Mouse (Mus musculus) cerebellum, adult (tissue): ENCODE results near the gene Glipr2.

Experiments
- ATAC-seq: cut with Nextera tagmentation; 2 replicates; pipeline ENCODE4 v1.9.2; 2017; ENCODE audit warnings: mild to moderate bottlenecking, moderate library complexity, mixed read lengths; ENCODE audit not compliant: insufficient number of reproducible peaks, low FRiP score, low TSS enrichment

Glipr2 gene

GRCm38 (mm10) chr4:43970393-43971330 is 13.5 kb downstream of the Glipr2 start:
- ATAC-seq, result no peak

- no peak for ATAC-seq
Measured at GRCm38 (mm10) chr4:43971541-43972136, 14.4 kb downstream of the Glipr2 start.

DNA sequence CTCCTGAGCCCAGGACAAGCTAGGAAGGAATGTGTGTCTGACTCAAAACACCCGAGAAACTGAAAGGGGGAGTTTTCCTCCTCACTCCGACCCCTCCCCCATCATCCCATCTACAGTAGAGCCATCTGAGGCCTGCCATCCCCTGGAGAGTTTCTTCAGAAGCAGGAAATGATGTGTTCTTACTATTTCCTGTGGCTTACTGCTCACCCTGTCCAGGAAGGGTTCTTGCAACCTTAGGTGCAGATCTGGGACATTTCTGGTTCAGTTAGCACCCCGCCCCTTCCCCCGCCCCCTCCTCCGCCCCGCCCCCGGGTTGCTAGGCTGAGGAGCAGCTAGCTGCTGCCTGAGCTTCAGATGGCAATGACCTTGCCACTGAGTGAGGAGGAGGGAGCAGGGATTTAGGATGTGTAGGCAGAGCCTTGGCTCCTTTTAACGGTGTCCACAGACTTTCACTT is 15.0 kb downstream of the Glipr2 start:
- ATAC-seq, result no peak

DNA sequence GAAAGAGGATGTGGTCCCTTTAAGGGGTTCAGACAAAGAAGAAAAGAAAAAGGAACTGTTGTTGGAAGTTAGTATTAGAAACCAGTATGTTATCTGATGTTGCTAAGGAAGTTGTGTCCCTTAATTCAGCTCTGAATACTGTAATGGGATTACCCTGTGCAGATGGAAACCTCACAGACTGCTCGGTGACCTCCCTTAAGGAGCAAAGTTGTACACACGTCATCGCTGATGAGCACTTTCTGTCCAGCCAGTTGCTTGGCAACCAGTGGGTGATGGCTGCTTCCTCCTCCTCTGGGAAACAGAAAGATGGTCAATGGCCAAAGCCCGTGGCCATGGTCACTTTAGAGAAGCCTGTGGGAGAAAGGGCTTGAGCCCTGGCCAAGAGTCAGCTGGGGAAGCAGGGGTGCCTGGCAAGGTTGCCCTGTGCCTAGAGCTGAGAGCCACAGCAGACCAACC is 16.4 kb downstream of the Glipr2 start:
- ATAC-seq, result no peak

- no peak for ATAC-seq
Measured at GRCm38 (mm10) chr4:43974914-43975616, 17.9 kb downstream of the Glipr2 start.

GRCm38 (mm10) chr4:43976223-43976740 is 19.1 kb downstream of the Glipr2 start:
- ATAC-seq, result no peak

- ATAC-seq, result no peak
Measured at GRCm38 (mm10) chr4:43978521-43979443, 21.6 kb downstream of the Glipr2 start.

- peak; percentile 61; the same call in 1 of the 2 replicates for ATAC-seq
Measured at GRCm38 (mm10) chr4:43979746-43980145, 22.5 kb downstream of the Glipr2 start.

DNA sequence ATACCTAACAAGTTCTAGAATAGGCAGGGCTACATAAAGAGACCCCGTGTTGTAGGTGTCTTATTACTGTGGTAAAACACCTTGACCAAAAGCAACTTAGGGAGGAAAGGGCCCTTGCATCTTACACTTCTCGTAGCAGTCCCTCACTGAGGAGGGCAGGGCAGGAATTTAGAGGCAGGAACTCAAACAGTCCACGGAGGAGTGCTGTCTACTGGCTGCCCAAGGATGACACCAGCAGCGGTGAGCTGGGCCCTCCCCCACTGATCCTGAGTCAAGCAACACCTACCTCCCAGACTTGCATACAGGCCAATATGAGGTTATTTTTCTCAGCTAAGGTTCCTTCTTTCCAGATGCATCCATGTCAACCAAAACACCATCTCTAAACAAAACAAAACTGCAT is 23.0 kb downstream of the Glipr2 start:
- ATAC-seq, result no peak

DNA sequence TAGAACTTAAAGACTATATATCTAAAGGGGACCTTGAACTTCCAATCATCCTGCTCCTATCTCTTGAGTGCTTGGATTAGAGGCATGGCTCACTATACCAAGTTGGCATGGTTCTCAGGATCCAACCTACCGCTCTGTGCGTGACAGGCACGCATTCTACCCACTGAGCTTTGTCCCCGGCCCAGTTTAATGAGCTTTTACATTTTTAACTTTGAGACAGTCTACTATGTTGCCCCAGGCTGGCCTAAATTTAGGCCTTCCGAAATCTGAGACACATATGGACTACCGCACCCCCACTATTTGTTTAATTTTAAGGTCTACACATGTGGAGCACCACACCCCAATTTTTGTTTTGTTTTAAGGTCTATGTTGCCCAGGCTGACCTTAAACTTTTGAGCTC is 23.6 kb downstream of the Glipr2 start:
- ATAC-seq, result no peak

GRCm38 (mm10) chr4:43981251-43981650 is 24.1 kb downstream of the Glipr2 start:
- ATAC-seq, result no peak

DNA sequence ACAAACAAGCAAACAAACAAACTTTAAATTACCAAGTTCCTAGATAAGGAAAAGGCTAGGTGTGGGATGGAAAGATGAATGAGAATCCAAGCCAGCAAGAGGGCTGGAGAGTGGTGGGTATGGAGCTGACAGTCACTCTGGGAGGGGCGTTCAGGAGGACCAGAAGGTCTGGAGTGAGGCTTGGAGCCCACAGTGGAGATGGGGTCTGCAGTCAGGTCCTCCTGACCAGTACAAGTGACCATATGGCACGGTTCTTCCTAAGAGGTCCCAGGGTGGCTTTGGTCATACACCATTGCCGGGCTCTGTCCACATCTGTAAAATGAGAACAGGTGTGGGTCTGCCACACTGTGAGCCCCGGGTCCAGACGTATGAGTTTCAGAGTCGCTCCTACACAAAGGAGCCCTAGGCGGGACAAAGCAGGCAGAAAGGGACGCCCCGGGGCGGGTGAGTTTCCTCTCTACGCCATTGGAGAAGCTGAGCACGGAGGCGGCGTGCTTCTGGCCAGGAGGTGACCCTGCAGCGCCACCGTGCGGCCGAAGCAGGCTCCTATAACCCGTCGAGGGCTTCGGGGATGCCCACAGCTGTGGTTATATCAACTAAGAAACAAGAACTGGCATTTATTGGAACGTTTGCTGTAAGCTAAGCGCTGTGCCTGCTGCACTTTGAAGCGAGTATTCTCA is 25.0 kb downstream of the Glipr2 start:
- peak; percentile 80 for ATAC-seq

DNA sequence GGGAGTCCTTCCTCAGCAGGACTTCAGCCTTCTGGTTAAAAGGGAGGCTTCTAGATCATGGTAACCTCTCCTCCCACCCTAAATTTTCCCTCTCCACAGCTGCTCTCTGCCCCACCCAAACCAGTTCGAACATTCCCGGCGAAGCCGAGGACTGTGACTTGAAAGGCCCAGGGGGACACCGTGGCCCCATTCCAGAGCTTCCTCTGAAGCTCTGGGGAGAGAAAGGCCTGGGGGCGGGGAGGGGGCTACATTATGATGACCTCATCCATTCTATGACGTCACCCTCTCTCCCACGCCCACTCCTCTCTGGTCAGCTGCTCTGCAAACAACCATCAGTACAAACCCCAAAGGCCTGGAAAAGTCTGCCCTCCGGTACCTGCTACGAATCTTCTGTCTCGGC is 26.0 kb downstream of the Glipr2 start, which contains the start of gene Ccin:
Gene Ccin, plus strand, starts transcription at position 303 of the 400 bp plus-strand sequence.
- no peak for ATAC-seq

DNA sequence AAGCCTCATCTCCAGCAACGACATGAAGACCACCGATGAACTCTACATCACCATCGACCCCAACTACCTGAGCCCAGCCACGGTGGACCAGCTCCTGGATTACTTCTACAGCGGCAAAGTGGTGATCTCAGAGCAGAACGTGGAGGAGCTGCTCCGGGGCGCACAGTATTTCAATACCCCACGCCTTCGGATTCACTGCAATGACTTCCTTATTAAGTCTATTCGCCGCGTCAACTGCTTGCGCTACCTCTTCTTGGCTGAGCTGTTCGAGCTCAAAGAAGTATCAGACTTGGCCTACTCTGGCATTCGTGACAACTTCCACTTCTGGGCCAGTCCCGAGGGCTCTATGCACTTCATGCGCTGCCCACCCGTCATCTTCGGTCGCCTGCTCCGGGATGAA is 26.6 kb downstream of the Glipr2 start:
- no peak for ATAC-seq

DNA sequence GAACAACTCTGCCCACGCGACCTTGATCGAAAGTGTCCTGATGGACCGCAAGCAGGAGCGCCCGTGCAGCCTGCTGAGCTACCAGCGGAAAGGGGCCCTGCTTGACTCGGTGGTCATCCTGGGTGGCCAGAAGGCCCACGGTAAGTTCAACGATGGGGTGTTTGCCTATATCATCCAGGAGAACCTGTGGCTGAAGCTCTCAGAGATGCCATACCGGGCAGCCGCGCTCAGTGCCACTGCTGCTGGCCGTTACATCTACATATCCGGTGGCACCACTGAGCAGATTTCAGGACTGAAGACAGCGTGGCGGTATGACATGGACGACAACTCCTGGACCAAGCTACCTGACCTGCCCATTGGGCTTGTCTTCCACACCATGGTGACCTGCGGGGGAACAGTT is 27.1 kb downstream of the Glipr2 start:
- no peak for ATAC-seq

DNA sequence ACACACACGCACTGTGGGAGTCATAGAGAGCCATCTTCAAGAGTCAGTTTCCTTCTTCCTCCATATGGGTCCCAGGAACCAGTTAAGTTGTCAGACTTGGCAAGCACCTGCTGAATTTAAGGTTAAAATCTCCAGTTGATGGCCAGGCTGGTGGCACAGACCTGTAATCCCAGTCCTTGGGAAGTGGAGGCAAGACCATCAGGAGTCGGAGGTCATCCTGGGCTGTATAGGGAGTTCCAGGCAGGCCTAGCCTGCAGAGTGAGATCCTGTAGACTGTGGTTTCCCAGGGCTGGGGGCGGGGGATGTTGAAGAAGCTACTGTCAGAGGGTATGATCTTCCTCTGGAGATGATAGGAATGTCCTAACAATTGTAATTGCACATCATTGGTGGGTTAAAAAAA is 31.8 kb downstream of the Glipr2 start:
- ATAC-seq, result no peak

GRCm38 (mm10) chr4:43993072-43993471 is 35.9 kb downstream of the Glipr2 start:
- ATAC-seq, result no peak

GRCm38 (mm10) chr4:43994342-43994741 is 37.1 kb downstream of the Glipr2 start:
- ATAC-seq, result no peak

GRCm38 (mm10) chr4:44003622-44004021 is 46.4 kb downstream of the Glipr2 start:
- ATAC-seq, result no peak
